Mouse (Mus musculus) right cerebral cortex, adult 18-20 months (tissue): ENCODE data around the gene Ate1.
"Not testable (repeated sequence)": the region's sequence is repeated elsewhere in the genome, so short reads cannot be mapped to it uniquely, and the experiment has no call there.

Source experiments
- DNase-seq: peaks from one replicate; pipeline ENCODE4 v3.0.0; 2022; ENCODE audit warnings: mixed read lengths

The Ate1 gene

GRCm38 (mm10) chr7:130390060-130390459 is 130.1 kb downstream of the Ate1 start:
- DNase-seq, result not testable (repeated sequence)

DNA sequence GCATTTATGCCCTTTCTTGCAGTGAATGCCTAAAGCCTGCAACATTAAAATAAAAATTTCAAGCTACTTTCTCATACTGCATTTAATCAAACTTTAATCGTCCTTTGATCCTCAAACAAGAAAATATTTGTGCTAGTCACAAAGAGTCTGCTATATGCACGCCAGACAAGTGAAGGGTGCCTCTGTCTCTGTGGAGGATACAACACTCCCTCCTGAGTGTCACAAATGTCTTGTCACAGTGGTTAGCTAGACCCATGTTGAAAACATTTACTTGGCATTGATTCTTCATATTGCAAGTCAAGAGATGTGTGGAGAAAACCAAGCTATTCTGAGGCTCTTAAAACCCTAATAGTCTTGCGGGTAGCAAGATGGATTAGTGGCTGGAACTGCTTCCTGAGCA is 133.9 kb downstream of the Ate1 start:
- DNase-seq, result no peak

- no peak for DNase-seq
These were observed 134.4 kb downstream of the Ate1 start for GRCm38 (mm10) chr7:130385732-130386294.

DNA sequence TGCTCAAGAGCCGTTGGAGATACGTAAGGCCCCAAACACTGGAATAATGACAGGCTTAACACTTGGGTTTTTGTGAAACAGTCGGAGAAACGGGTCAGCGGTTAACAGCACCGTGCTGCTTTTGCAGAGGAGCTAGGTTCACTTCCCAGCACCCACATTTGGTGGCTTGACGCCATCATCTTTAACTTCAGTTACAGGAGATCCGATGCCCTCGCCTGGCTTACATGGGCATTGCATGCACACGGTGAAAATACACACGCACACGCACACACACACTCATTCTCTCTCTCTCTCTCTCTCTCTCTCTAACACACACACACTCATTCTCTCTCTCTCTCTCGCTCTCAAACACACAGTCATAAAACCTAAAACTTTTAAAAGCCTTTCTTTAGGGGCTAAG is 138.0 kb downstream of the Ate1 start:
- DNase-seq, result no peak

- peak; percentile 37 for DNase-seq
These were observed 138.7 kb downstream of the Ate1 start for GRCm38 (mm10) chr7:130381387-130381951.

GRCm38 (mm10) chr7:130380769-130381355 is 139.3 kb downstream of the Ate1 start:
- peak; percentile 21 for DNase-seq

DNA sequence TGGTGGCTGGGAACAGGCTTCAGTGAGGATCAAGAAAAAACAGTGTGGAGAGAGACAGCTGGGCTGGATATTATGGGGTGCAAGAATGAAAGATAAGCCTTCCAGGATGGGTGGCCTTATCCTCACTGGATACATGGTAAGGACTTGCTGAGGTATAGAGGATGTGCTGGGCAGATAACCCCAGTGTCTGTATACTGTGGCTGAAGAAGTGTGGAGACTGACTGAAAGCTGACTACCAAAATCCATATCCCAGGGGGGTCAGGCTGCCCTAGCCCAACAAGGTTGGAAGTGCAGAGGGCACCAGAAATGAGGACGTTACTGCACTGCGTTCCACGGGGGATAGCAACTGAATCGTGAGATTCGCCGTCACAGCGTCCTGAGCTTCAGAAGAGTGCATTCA is 139.8 kb downstream of the Ate1 start:
- no peak for DNase-seq

DNA sequence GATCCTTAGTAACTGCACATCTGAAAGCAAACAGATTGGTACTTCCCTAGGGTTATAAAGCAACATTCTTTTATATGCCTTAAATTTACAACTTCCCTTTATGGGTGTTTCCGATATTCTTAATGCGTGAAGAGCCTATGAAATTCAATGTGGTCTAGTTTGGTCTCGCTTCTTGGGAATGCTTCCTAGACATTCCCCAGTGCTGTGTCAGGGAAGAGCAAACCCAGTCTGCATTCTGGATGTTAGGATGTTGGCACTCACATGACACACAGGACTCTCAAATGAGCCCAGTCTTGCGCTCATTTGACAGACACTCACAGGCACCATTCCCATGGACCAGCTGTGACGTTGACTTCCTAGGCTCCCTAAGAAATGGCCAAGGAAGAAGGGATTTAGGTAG is 140.3 kb downstream of the Ate1 start:
- no peak for DNase-seq

GRCm38 (mm10) chr7:130378308-130378707 is 141.9 kb downstream of the Ate1 start:
- DNase-seq, result no peak

GRCm38 (mm10) chr7:130374311-130374710 is 145.9 kb downstream of the Ate1 start:
- no peak for DNase-seq

- no peak for DNase-seq
These were observed 151.1 kb downstream of the Ate1 start for GRCm38 (mm10) chr7:130368827-130369641.

DNA sequence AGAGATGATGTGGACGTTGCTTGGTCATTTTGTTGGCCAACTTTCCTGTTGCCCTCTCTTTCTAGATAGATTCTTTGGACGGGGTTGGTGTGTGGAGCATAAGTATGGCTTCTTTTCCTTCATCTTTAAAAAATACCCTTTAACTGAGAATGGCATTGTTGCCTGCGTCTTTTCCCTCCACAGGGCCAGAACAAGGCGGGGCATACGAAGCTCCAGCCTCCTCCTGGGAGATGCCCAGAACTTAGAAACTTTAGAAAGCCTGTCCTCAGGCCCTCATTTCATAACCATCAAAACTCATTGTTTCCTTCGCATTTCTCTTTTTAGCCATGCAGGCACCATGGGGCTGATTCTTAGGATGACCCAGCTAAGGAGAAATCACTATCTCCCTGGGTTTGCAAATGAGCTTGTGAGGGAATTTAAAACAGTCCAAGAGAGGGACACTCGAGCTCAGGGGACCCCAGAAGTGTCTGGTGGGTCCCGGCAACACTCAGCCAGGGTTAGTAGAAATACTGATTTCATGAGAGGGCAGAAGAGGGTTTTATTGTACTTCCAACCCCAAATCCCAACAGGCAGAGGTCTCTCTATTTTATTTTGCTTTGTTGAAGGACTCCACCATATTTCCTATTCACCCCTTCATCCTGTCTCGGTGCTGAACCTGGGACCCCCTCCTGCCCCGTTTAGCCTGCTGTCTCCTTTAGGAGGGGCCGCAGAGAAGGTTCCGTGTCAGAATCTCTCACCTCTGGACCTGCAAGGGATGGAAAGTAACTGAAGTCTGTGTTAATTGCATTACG is 151.9 kb downstream of the Ate1 start:
- no peak for DNase-seq

DNA sequence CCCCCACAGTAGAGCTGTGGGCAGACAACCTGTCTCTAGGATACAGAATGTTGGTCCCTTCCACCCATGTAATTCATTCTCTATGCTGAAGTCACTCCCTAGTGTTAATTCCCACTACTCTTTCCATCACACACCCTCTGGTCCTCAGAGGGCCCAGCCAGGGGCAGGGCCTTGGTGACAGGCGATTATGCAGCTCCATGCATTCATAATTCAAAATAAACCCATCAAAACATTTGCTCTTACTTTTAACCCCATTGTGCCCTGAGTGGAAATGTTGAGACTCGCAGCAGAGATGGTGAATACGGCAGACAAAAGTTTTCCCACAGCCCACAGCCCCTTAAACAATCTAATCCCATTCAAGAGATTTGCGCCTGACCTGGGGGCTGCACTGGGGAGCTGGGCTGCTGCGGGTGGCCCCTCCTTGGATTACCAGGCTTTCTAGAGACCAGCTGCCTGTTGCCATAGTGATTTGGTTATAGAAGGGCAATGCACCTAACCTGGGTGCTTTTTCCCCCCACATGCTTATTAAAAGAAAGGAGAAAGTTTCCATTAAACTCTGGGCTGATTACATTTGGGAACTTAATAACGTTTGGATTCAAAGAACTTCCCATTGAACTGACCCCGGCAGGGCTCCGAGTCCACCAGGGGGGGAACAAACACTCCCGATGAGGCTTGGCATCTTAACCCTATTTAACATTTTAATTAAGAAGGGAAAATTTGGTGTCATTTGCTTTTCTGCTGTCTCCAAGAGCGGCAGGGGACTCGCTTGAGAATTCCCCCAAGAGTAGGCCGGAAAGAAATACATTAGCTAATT is 152.7 kb downstream of the Ate1 start:
- DNase-seq, result no peak

- no peak for DNase-seq
These were observed 154.5 kb downstream of the Ate1 start for GRCm38 (mm10) chr7:130365711-130366110.
